24 mouse cellular contexts compared by ENCODE assay signal in genomic region chr3:147428837-147429236, GRCm38 (mm10).
A peak's percentile ranks its signal among the peaks of the same experiment; 100 is the strongest.
DNase-seq lines count a peak whose midpoint lies in the region; ATAC-seq and TF ChIP-seq lines count a peak whose summit lies in the region.
"Had no signal": no experiment of that assay in that cellular context is flagged by ENCODE, and none has a peak within 500 bp of the region (broad histone marks: within the 10 kb centered on the region; RNA-seq: fewer than 3 reads in every experiment).

No protein-coding gene starts in this region.

- 59% methylated on average over 10 of the region's 10 CpGs for WGBS in forebrain, embryonic 14.5 days
- 61% methylated on average over 10 of the region's 10 CpGs for WGBS in forebrain, embryonic 15.5 days
- 53% methylated on average over 10 of the region's 10 CpGs for WGBS in midbrain, embryonic 11.5 days
- 45% methylated on average over 10 of the region's 10 CpGs for WGBS in midbrain, postnatal 0 days
- 36% methylated on average over 10 of the region's 10 CpGs for WGBS in embryonic facial prominence, embryonic 10.5 days

- no peak for TF ChIP-seq CTCF in midbrain, postnatal 0 days (IDR thresholded peaks at IDR 0.05)
- TF ChIP-seq CTCF in CH12.LX (conservative IDR thresholded peaks at IDR 0.05 in 1 of 2, IDR thresholded peaks at IDR 0.05 in 1 of 2; ENCODE audit: low read depth in 2 of 2, low read length in 2 of 2): no peak

- DNase-seq in forebrain, embryonic 14.5 days (ENCODE audit: low spot score): peak; percentile 28
- peak; percentile 82 for DNase-seq in midbrain, embryonic 11.5 days (ENCODE audit: low spot score, missing footprints)
- no peak for DNase-seq in midbrain, postnatal 0 days (ENCODE audit: low spot score)
- peak; percentile 86 for DNase-seq in CH12.LX (ENCODE audit: extremely low read depth)
- DNase-seq in embryonic facial prominence, embryonic 10.5 days (ENCODE audit: low spot score): peak; percentile 32
- no peak for DNase-seq in kidney, postnatal 14 days
- no peak for DNase-seq in spleen, adult 12 weeks (ENCODE audit: low spot score)
- DNase-seq: adrenal gland, adult 2 months; adrenal gland, postnatal 10 days; adrenal gland, postnatal 25 days; B cell, adult 2 months; cerebellum, adult 11-12 months; cerebellum, adult 2 months; cerebellum, adult 9-10 months; cerebellum, postnatal 10 days; cerebellum, postnatal 25 days had no signal

- H3K9ac ChIP-seq in forebrain, embryonic 14.5 days (ENCODE audit: low read length): no peak overlapping the region
- no peak overlapping the region for H3K9ac ChIP-seq in forebrain, embryonic 15.5 days (replicated peaks)
- no peak overlapping the region for H3K9ac ChIP-seq in midbrain, embryonic 11.5 days (ENCODE audit: low read length)
- no peak overlapping the region for H3K9ac ChIP-seq in midbrain, postnatal 0 days (replicated peaks; ENCODE audit: low read length, poor library complexity, severe bottlenecking)
- no peak overlapping the region for H3K9ac ChIP-seq in CH12.LX (ENCODE audit: insufficient read depth, low read depth)
- H3K9ac ChIP-seq: embryonic facial prominence, embryonic 13.5 days; embryonic facial prominence, embryonic 15.5 days; forebrain, embryonic 12.5 days had no signal

- TF ChIP-seq EP300 in CH12.LX (IDR thresholded peaks at IDR 0.05; ENCODE audit: low read length): peak; percentile 92

- no peaks in the 10 kb centered on the region for H3K79me2 ChIP-seq in CH12.LX (replicated peaks; ENCODE audit: control insufficient read depth, extremely low read depth, insufficient read depth, poor library complexity, severe bottlenecking)

- no peak overlapping the region for H3K4me2 ChIP-seq in forebrain, embryonic 14.5 days (ENCODE audit: low read length)
- no peak overlapping the region for H3K4me2 ChIP-seq in forebrain, embryonic 15.5 days (replicated peaks)
- H3K4me2 ChIP-seq in midbrain, embryonic 11.5 days: no peak overlapping the region
- H3K4me2 ChIP-seq in midbrain, postnatal 0 days (ENCODE audit: low read depth, low read length, poor library complexity, severe bottlenecking): no peak overlapping the region
- H3K4me2 ChIP-seq in CH12.LX (ENCODE audit: insufficient read depth, low read depth, poor library complexity, severe bottlenecking): peak overlapping the region; percentile 37
- H3K4me2 ChIP-seq: embryonic facial prominence, embryonic 13.5 days; embryonic facial prominence, embryonic 15.5 days; forebrain, embryonic 12.5 days had no signal

- ATAC-seq in forebrain, embryonic 14.5 days: no peak
- ATAC-seq in forebrain, embryonic 15.5 days (replicated peaks): no peak
- no peak for ATAC-seq in midbrain, embryonic 11.5 days (ENCODE audit: low FRiP score)
- no peak for ATAC-seq in midbrain, postnatal 0 days (ENCODE audit: low FRiP score)
- ATAC-seq: CD4-positive, CD25-positive, alpha-beta regulatory T cell, adult 4 months; forebrain, embryonic 16.5 days had no signal

- no peak overlapping the region for H3K4me3 ChIP-seq in forebrain, embryonic 14.5 days (ENCODE audit: low read depth, low read length)
- no peak overlapping the region for H3K4me3 ChIP-seq in forebrain, embryonic 15.5 days
- H3K4me3 ChIP-seq in midbrain, embryonic 11.5 days (ENCODE audit: low read depth, low read length): no peak overlapping the region
- no peak overlapping the region for H3K4me3 ChIP-seq in midbrain, postnatal 0 days (ENCODE audit: low read depth, low read length)
- H3K4me3 ChIP-seq in CH12.LX (replicated peaks in 1 of 3; ENCODE audit: low read depth in 2 of 3, low read length in 2 of 3, poor library complexity in 1 of 3): no peak overlapping the region
- H3K4me3 ChIP-seq in embryonic facial prominence, embryonic 10.5 days: no peak overlapping the region
- H3K4me3 ChIP-seq: embryonic facial prominence, embryonic 13.5 days; embryonic facial prominence, embryonic 15.5 days; erythroblast, embryonic 14.5 days; forebrain, embryonic 10.5 days; forebrain, embryonic 12.5 days had no signal

- no peaks in the 10 kb centered on the region for H3K36me3 ChIP-seq in forebrain, embryonic 14.5 days (ENCODE audit: control insufficient read depth, insufficient read depth, low read length)
- H3K36me3 ChIP-seq in forebrain, embryonic 15.5 days: no peaks in the 10 kb centered on the region
- no peaks in the 10 kb centered on the region for H3K36me3 ChIP-seq in midbrain, embryonic 11.5 days (ENCODE audit: control insufficient read depth, insufficient read depth, low read length)
- H3K36me3 ChIP-seq in midbrain, postnatal 0 days (ENCODE audit: insufficient read depth, low read length): no peaks in the 10 kb centered on the region
- H3K36me3 ChIP-seq in CH12.LX (replicated peaks in 1 of 2; ENCODE audit: control insufficient read depth in 1 of 2, insufficient read depth in 1 of 2, low read length in 1 of 2): no peaks in the 10 kb centered on the region
- H3K36me3 ChIP-seq in embryonic facial prominence, embryonic 10.5 days (replicated peaks): no peaks in the 10 kb centered on the region
- H3K36me3 ChIP-seq: embryonic facial prominence, embryonic 13.5 days; embryonic facial prominence, embryonic 15.5 days; forebrain, embryonic 10.5 days; forebrain, embryonic 12.5 days had no signal

- TF ChIP-seq RAD21 in CH12.LX (IDR thresholded peaks at IDR 0.05; ENCODE audit: low read depth, low read length): no peak

- dilution Hi-C loops in CH12.LX (cut with MboI; ENCODE audit: extremely low pct_ligation_motif_present, extremely low pct_unique_long_range_greater_than_20kb, low sequenced_read_pairs): no loop called here

- no peaks in the 10 kb centered on the region for H3K27me3 ChIP-seq in forebrain, embryonic 14.5 days (replicated peaks; ENCODE audit: control insufficient read depth, insufficient read depth, low read length)
- no peaks in the 10 kb centered on the region for H3K27me3 ChIP-seq in forebrain, embryonic 15.5 days
- H3K27me3 ChIP-seq in midbrain, embryonic 11.5 days (ENCODE audit: control insufficient read depth, insufficient read depth, low read length): no peaks in the 10 kb centered on the region
- no peaks in the 10 kb centered on the region for H3K27me3 ChIP-seq in midbrain, postnatal 0 days (ENCODE audit: insufficient read depth, low read length)
- no peaks in the 10 kb centered on the region for H3K27me3 ChIP-seq in CH12.LX (replicated peaks)
- no peaks in the 10 kb centered on the region for H3K27me3 ChIP-seq in embryonic facial prominence, embryonic 10.5 days (replicated peaks; ENCODE audit: low read depth, poor library complexity, severe bottlenecking)
- H3K27me3 ChIP-seq: embryonic facial prominence, embryonic 13.5 days; embryonic facial prominence, embryonic 15.5 days; forebrain, embryonic 12.5 days had no signal

- TF ChIP-seq POLR2A in CH12.LX (IDR thresholded peaks at IDR 0.05; ENCODE audit: low read depth, low read length): no peak

- no peaks in the 10 kb centered on the region for H3K9me3 ChIP-seq in forebrain, embryonic 14.5 days (replicated peaks; ENCODE audit: control insufficient read depth, low read length)
- no peaks in the 10 kb centered on the region for H3K9me3 ChIP-seq in forebrain, embryonic 15.5 days
- H3K9me3 ChIP-seq in midbrain, embryonic 11.5 days (ENCODE audit: control insufficient read depth, low read length): no peaks in the 10 kb centered on the region
- no peaks in the 10 kb centered on the region for H3K9me3 ChIP-seq in midbrain, postnatal 0 days (ENCODE audit: low read length)
- H3K9me3 ChIP-seq in CH12.LX (replicated peaks; ENCODE audit: low read length): no peaks in the 10 kb centered on the region
- H3K9me3 ChIP-seq in embryonic facial prominence, embryonic 10.5 days: no peaks in the 10 kb centered on the region
- H3K9me3 ChIP-seq: embryonic facial prominence, embryonic 13.5 days; embryonic facial prominence, embryonic 15.5 days; forebrain, embryonic 10.5 days; forebrain, embryonic 12.5 days had no signal

- no peak overlapping the region for H3K27ac ChIP-seq in forebrain, embryonic 14.5 days (ENCODE audit: low read depth, low read length)
- H3K27ac ChIP-seq in forebrain, embryonic 15.5 days (replicated peaks): no peak overlapping the region
- no peak overlapping the region for H3K27ac ChIP-seq in midbrain, embryonic 11.5 days (ENCODE audit: low read depth, low read length)
- no peak overlapping the region for H3K27ac ChIP-seq in midbrain, postnatal 0 days (ENCODE audit: low read depth, low read length)
- no peak overlapping the region for H3K27ac ChIP-seq in CH12.LX (ENCODE audit: insufficient read depth, low read depth)
- H3K27ac ChIP-seq in embryonic facial prominence, embryonic 10.5 days (replicated peaks): no peak overlapping the region
- H3K27ac ChIP-seq: embryonic facial prominence, embryonic 13.5 days; embryonic facial prominence, embryonic 15.5 days; forebrain, embryonic 10.5 days; forebrain, embryonic 12.5 days had no signal

- in situ Hi-C loops in CH12.LX (cut with MboI; ENCODE audit: low pct_ligation_motif_present, low pct_unique_long_range_greater_than_20kb, low sequenced_read_pairs): no loop called here

- peaks cover 4% of the 10 kb centered on the region for H3K4me1 ChIP-seq in forebrain, embryonic 14.5 days (ENCODE audit: control insufficient read depth, insufficient read depth, low read length)
- H3K4me1 ChIP-seq in forebrain, embryonic 15.5 days: peaks cover 5% of the 10 kb centered on the region; the same call in 1 of the 2 replicates
- H3K4me1 ChIP-seq in midbrain, embryonic 11.5 days (ENCODE audit: control insufficient read depth, insufficient read depth, low read length): 0 out of 2 replicates have a peak, but pooled peaks cover 4% of the 10 kb centered on the region
- no peaks in the 10 kb centered on the region for H3K4me1 ChIP-seq in midbrain, postnatal 0 days (ENCODE audit: insufficient read depth, low read length)
- peaks cover 0 to 9% of the 10 kb centered on the region in 2 experiments; a peak in 2 of 4 replicates for H3K4me1 ChIP-seq in CH12.LX (ENCODE audit: control insufficient read depth in 1 of 2, insufficient read depth in 2 of 2)
- H3K4me1 ChIP-seq in embryonic facial prominence, embryonic 10.5 days: peaks cover 22% of the 10 kb centered on the region

TF ChIP-seq in CH12.LX, 34 proteins besides CTCF, POLR2A, EP300 and RAD21:
- TF ChIP-seq SMC3 (IDR thresholded peaks at IDR 0.05; ENCODE audit: low read depth, low read length) (no peak), JUND (conservative IDR thresholded peaks at IDR 0.05; ENCODE audit: low read depth, low read length) (peak; percentile 92), ETS1 (conservative IDR thresholded peaks at IDR 0.05; ENCODE audit: low read depth, low read length) (peak; percentile 82), TCF12 (IDR thresholded peaks at IDR 0.05; ENCODE audit: low read depth, low read length) (no peak), TBP (conservative IDR thresholded peaks at IDR 0.05; ENCODE audit: low read depth, low read length) (no peak), UBTF (IDR thresholded peaks at IDR 0.05; ENCODE audit: low read depth, low read length) (no peak), JUN (IDR thresholded peaks at IDR 0.05; ENCODE audit: insufficient read depth, low read depth, low read length) (peak; percentile 88), BHLHE40 (IDR thresholded peaks at IDR 0.05; ENCODE audit: low read depth, low read length) (peak; percentile 27; the same call in 1 of the 2 replicates)

Comparison
In these comparisons a context has a peak if more than half of its experiments do, and no peak if none do; other contexts are left out.
1. DNase-seq: peak in forebrain, embryonic 14.5 days (single experiment), midbrain, embryonic 11.5 days (single experiment), CH12.LX (single experiment) and embryonic facial prominence, embryonic 10.5 days (single experiment); none in midbrain, postnatal 0 days (single experiment), kidney, postnatal 14 days (single experiment) and spleen, adult 12 weeks (single experiment).